Mouse (Mus musculus) spleen, adult 2 months (tissue): ENCODE data around the gene Hspb9. TPM values are rescaled to one million over a fixed set of nuclear protein-coding genes. Genes with fewer than 3 reads are reported as not detected.

Experiments used
- DNase-seq, 2 experiments: peaks; one replicate each; pipeline versions ENCODE4 v3.0.0 to v3.0.0-alpha.2; 2012 to 2021; ENCODE audit warnings: low spot score in 2 of 2, low read depth in 1 of 2
- H3K27ac ChIP-seq: fragments of 200-500 bp; 2 replicates; pipeline ENCODE4 v1.5.1; 2012; ENCODE audit warnings: low read length, inconsistent platforms; ENCODE audit not compliant: insufficient read depth
- H3K27me3 ChIP-seq: fragments of 200-500 bp; 2 replicates; pipeline ENCODE4 v1.6.1; 2012; ENCODE audit warnings: mild to moderate bottlenecking, moderate library complexity, low read length, inconsistent platforms; ENCODE audit not compliant: control insufficient read depth, insufficient read depth
- H3K36me3 ChIP-seq: fragments of 200-500 bp; 2 replicates; pipeline ENCODE4 v1.6.1; 2012; ENCODE audit warnings: mild to moderate bottlenecking, low read length, inconsistent platforms; ENCODE audit not compliant: control insufficient read depth, insufficient read depth
- H3K4me1 ChIP-seq: fragments of 200-500 bp; 2 replicates; pipeline ENCODE4 v1.6.1; 2011; ENCODE audit warnings: inconsistent platforms; ENCODE audit not compliant: control insufficient read depth, insufficient read depth, insufficient read length
- H3K4me3 ChIP-seq: fragments of 200-500 bp; 2 replicates; pipeline ENCODE4 v1.5.1; 2011; ENCODE audit warnings: mild to moderate bottlenecking, inconsistent platforms; ENCODE audit not compliant: insufficient read depth, insufficient read length; ENCODE audit errors: extremely low read depth
- CTCF ChIP-seq: fragments of 200-500 bp; IDR thresholded peaks from 2 replicates; pipeline ENCODE4 v1.5.1; 2011; ENCODE audit warnings: mild to moderate bottlenecking, inconsistent platforms; ENCODE audit not compliant: insufficient read depth, insufficient read length, insufficient replicate concordance; ENCODE audit errors: extremely low read depth
- POLR2A ChIP-seq: fragments of 200-500 bp; IDR thresholded peaks from 2 replicates; pipeline ENCODE4 v1.6.1; 2011; ENCODE audit warnings: low read depth, low read length, inconsistent platforms
- WGBS: fragments of 180-500 bp; shearing (Covaris S2); methylation state at CpG from one replicate; pipeline ENCODE4 v1.1.7; 2018; 5-methylcytosine and 5-hydroxymethylcytosine counted together
- polyA plus RNA-seq: library from polyadenylated mRNA; depleted of rRNA; stranded (reverse); fragments of >200 nt; gene quantifications from 2 replicates; pipeline ENCODE4 v1.2.3, GENCODE M21; 2012; rRNA removed

The Hspb9 gene
- polyA plus RNA-seq, 1 experiment = 0.36 TPM

DNA sequence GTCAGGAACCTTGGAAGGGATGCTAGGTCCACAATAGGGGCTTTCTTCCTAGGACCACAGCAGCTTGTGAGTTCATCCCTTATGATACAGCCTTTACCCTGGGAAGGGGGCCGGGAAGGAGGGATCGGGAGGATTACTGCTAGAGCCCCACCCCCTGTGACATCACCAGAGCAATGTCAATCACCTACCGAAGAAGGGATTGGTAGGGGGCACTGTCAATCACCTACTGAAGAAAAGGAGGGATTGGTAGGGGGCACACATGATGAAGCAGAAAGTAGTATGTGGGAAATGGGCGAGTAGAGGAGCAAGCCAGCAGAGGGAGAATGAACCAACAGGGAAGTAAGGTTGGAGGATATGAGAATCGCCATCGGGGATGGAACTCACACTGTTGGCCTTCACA, 42.8 kb downstream of the Hspb9 start:
- no peak for DNase-seq
- Histone ChIP-seq H3K4me3 (no peak overlapping the region), H3K27ac (no peak overlapping the region), H3K27me3 (no peaks in the 10 kb centered on the region; the same call in 1 of the 2 replicates), H3K4me1 (peaks cover 13% of the 10 kb centered on the region), H3K36me3 (no peaks in the 10 kb centered on the region)
- 69% methylated on average over 6 of the region's 6 CpGs for WGBS
- TF ChIP-seq POLR2A (no peak), CTCF (no peak)

DNA sequence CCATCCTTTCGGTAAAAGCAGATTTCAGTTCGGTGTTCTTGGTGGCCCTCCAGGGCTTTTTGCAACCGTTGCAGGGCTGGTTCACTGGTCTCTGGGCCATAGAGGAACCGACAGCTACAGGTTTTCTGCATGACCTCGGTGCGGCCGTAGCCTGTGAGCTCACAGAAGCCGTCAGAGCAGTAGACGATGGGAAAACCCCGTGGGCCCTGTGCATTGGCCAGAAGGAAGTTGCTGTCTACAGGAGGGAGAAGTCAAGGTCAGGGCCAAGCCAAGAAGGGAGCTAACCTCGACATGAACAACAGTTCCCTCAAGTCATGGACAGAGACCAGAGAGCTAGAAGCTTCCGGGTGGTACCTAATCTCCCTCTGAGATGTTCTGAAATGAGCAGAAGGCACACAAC, 43.9 kb downstream of the Hspb9 start:
- H3K36me3 ChIP-seq = no peaks in the 10 kb centered on the region
- no peak overlapping the region for H3K27ac ChIP-seq
- H3K4me3 ChIP-seq = no peak overlapping the region
- H3K27me3 ChIP-seq = no peaks in the 10 kb centered on the region; the same call in 1 of the 2 replicates
- WGBS = 40% methylated on average over 12 of the region's 12 CpGs
- TF ChIP-seq POLR2A (no peak), CTCF (no peak)
- H3K4me1 ChIP-seq = peaks cover 17% of the 10 kb centered on the region
- DNase-seq = peak in 1 of 2 experiments; percentile 41

DNA sequence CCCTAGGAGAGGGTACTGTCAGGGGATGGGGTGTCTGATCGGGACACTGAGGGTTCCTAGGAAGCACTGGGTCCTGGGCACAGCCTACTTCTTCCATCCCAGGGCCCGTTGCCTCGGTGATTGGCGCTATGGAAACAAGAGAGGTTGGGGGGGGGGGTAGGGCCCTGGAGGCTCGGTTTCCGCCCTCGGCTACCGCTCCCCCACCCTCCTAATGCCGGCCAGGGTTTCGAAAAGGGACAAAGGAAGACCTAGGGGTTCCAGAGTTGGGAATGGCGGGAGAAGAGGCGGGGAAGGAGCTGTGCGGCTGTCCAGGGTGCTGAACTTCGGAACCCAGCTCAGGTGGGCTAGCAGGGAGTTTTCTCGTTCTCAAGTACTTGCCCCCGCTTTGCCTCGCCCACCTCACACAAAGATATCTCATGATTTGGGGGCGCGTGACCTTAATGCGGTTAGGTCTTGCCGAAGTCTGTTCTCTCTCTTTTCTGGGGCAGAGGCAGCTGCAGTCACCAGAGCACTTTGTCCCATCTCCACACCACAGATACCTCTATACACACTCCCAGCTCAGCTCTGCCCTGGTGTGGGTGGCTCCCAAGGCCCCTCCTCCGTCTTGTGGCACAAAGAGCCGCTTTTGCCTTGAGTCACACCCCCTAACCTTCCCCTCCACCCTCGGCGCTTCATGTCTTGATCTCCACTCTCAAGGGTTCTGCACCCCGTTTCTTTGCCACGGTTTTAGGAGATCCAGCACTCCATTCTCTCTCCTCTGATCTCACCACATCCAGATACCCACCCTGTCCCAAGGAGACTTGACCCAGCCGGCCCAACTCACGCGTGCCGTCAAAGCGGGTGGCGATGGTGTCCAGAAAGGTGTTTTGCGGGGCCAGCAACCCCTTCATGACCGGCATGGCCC, 45.3 kb downstream of the Hspb9 start:
- TF ChIP-seq CTCF = no peak
- no peak for TF ChIP-seq POLR2A
- no peak for DNase-seq
- H3K4me3 ChIP-seq = peak overlapping the region; percentile 52; the same call in 1 of the 2 replicates
- no peaks in the 10 kb centered on the region; the same call in 1 of the 2 replicates for H3K27me3 ChIP-seq
- H3K27ac ChIP-seq = no peak overlapping the region
- 5% methylated on average over 35 of the region's 35 CpGs for WGBS
- H3K36me3 ChIP-seq = no peaks in the 10 kb centered on the region
- H3K4me1 ChIP-seq = peaks cover 17% of the 10 kb centered on the region

DNA sequence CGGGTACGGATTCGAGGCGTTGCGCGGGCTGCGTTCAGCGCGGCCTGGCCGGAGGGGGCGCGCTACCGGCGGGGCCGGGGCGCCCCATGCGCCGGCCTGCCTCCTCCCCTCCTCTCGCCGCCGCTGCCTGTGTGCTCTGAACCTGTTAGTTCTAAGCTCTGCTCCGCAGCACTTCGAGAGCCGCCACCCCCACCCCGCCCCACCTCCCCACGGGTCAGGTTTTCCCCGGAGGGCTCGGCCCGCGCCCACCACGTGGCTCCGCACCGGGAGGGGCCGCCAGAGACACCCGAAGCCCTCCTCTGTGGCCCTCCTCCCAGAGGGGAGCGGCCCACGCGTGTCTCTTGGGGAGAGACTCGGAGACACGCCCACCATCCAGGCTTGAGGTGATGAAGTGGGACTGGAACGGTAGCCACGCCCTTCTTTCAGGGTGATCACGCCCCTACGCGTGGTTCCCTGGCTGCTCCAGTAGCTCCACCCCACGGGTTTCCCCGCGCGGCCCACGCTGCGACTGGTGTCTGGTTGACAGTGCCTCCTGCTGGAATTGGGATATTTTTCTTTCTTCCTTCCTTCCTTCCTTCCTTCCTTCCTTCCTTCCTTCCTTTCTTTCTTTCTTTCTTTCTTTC, 46.1 kb downstream of the Hspb9 start, which contains the start of gene Kcnh4:
Gene Kcnh4, minus strand, starts transcription at position 332 of the 623 bp plus-strand sequence.
- Histone ChIP-seq H3K27me3 (no peaks in the 10 kb centered on the region; the same call in 1 of the 2 replicates), H3K4me3 (peak within 1 kb of the TSS; percentile 52), H3K36me3 (no peaks in the 10 kb centered on the region), H3K27ac (no peak within 1 kb of the TSS), H3K4me1 (peaks cover 17% of the 10 kb centered on the region)
- TF ChIP-seq CTCF (0 out of 2 replicates have a peak, but pooled peaks have one; percentile 5), POLR2A (no peak)
- peak; percentile 73 to 76 for DNase-seq
- WGBS = under 1% methylated on average over 50 of the region's 51 CpGs

DNA sequence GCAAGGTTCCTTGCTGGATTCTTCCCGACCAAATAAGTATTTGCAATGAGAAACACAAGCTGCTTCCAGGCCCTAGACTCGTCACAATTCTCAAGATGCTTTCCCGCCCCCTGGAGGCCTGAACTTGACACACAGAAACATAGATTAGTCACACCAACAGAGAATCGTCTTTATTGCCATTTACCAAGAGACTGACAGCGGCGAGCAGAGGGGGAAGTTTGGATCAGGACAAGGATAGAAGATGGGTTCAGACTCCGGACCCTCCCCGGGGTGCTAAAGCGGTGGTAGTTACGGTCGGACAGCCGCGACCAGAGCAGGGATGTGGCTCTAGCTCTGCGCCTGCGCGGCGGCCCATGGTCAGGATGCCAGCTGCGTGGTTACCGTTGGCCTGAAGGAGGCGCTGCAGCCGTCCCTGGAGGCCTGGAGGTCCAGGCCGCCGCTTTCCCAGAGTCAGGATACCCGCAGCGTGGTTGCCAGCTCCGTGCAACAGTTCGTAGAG, 47.9 kb downstream of the Hspb9 start:
- Histone ChIP-seq H3K4me3 (peak overlapping the region; percentile 56), H3K36me3 (0 out of 2 replicates have a peak, but pooled peaks cover under 1% of the 10 kb centered on the region), H3K4me1 (peaks cover 17% of the 10 kb centered on the region), H3K27ac (no peak overlapping the region), H3K27me3 (no peaks in the 10 kb centered on the region; the same call in 1 of the 2 replicates)
- TF ChIP-seq CTCF (peak; percentile 46; the same call in 1 of the 2 replicates), POLR2A (no peak)
- peak; percentile 69 to 70 for DNase-seq
- WGBS = 2% methylated on average over 27 of the region's 27 CpGs

DNA sequence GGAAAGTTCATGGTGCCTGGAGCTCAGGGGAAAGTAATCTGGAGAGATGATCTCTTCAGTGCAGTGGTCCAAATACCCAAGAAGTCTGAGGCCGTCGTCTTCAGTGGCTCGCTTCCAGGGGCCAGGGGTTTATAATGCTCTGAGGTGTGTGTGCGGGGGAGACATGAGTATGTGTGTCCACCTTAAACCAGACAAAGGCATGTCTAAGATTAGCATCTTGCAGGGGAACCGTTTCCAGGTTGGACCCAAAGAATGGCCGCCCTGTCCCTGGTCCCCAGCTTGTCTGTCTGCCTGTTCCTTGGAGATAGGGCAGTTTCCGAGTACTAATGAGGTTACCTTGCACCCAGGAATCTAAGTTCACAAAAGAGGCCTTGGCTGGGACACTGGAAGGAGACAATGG, 49.2 kb downstream of the Hspb9 start, which contains the start of gene Hcrt:
Gene Hcrt, minus strand, starts transcription at position 101 of the 400 bp plus-strand sequence.
- 0 out of 2 replicates have a peak, but pooled peaks cover 2% of the 10 kb centered on the region for H3K36me3 ChIP-seq
- peak within 1 kb of the TSS; percentile 56; the same call in 1 of the 2 replicates for H3K4me3 ChIP-seq
- no peak for TF ChIP-seq POLR2A
- TF ChIP-seq CTCF = no peak
- DNase-seq = no peak
- H3K27ac ChIP-seq = no peak within 1 kb of the TSS
- H3K4me1 ChIP-seq = peaks cover 17% of the 10 kb centered on the region
- 90% methylated on average over 7 of the region's 7 CpGs for WGBS
- no peaks in the 10 kb centered on the region; the same call in 1 of the 2 replicates for H3K27me3 ChIP-seq

Other genes with a start within 250 kb of the Hspb9 start
- gene Klhl11, start 241.1 kb upstream of the Hspb9 start, polyA plus RNA-seq = 2.6 and 4.2 TPM in 2 replicates
- gene Acly, start 185.8 kb upstream of the Hspb9 start, polyA plus RNA-seq = 57.4 and 58.6 TPM in 2 replicates
- 0.04 and 0.07 TPM in 2 replicates for gene Ttc25, start 168.2 kb upstream of the Hspb9 start, polyA plus RNA-seq
- gene Cnp, start 138.9 kb upstream of the Hspb9 start, polyA plus RNA-seq = 97.4 and 120 TPM in 2 replicates
- 39.5 and 48.9 TPM in 2 replicates for gene Nkiras2, start 94.6 kb upstream of the Hspb9 start, polyA plus RNA-seq
- 43.9 and 53.7 TPM in 2 replicates for gene Dnajc7, start 93.7 kb upstream of the Hspb9 start, polyA plus RNA-seq
- gene Zfp385c, start 21.4 kb upstream of the Hspb9 start, polyA plus RNA-seq = 0.50 and 0.60 TPM in 2 replicates
- gene Dhx58, start 9.6 kb upstream of the Hspb9 start, polyA plus RNA-seq = 15.1 and 17.6 TPM in 2 replicates
- gene Kat2a, start 1.4 kb upstream of the Hspb9 start, polyA plus RNA-seq = 31.1 and 39.0 TPM in 2 replicates
- 183 and 200 TPM in 2 replicates for gene Rab5c, start 24.4 kb downstream of the Hspb9 start, polyA plus RNA-seq
- gene Kcnh4, start 46.1 kb downstream of the Hspb9 start, polyA plus RNA-seq = 0.82 and 1.5 TPM in 2 replicates
- gene Hcrt, start 49.1 kb downstream of the Hspb9 start, polyA plus RNA-seq = 0.22 TPM in 1 of 2 replicates, not detected in the other
- 7.8 and 9.6 TPM in 2 replicates for gene Ghdc, start 57.1 kb downstream of the Hspb9 start, polyA plus RNA-seq
- gene Stat5b, start 136.9 kb downstream of the Hspb9 start, polyA plus RNA-seq = 33.2 and 45.2 TPM in 2 replicates
- 24.7 and 35.7 TPM in 2 replicates for gene Stat5a, start 145.5 kb downstream of the Hspb9 start, polyA plus RNA-seq
- 65.1 and 80.8 TPM in 2 replicates for gene Stat3, start 225.7 kb downstream of the Hspb9 start, polyA plus RNA-seq